Mouse (Mus musculus) limb, embryonic 13.5 days (tissue): Measurements from ENCODE around the gene Tcl1b5. TPM values are rescaled to one million over a fixed set of nuclear protein-coding genes. Genes with fewer than 3 reads are reported as not detected.

ENCODE experiments used
- ATAC-seq: fragments of 200-750 bp; cut with Nextera tagmentation; 2 replicates; pipeline ENCODE4 v1.8.0; 2017; ENCODE audit warnings: low read depth, moderate number of reproducible peaks, moderate TSS enrichment; ENCODE audit not compliant: low FRiP score
- H3K27ac ChIP-seq: fragments of 300-500 bp; sonication (generic); 2 replicates; pipeline ENCODE4 v1.5.1; 2015; ENCODE audit warnings: inconsistent platforms, mild to moderate bottlenecking, moderate library complexity
- H3K27me3 ChIP-seq: fragments of 300-500 bp; sonication (generic); 2 replicates; pipeline ENCODE4 v1.6.1; 2015; ENCODE audit warnings: mild to moderate bottlenecking, inconsistent platforms
- H3K36me3 ChIP-seq: fragments of 300-500 bp; sonication (generic); 2 replicates; pipeline ENCODE4 v1.6.1; 2015; ENCODE audit warnings: inconsistent platforms, mild to moderate bottlenecking, moderate library complexity
- H3K4me1 ChIP-seq: fragments of 300-500 bp; sonication (generic); 2 replicates; pipeline ENCODE4 v1.6.1; 2015; ENCODE audit warnings: inconsistent platforms
- H3K4me2 ChIP-seq: fragments of 300-500 bp; sonication (generic); replicated peaks from 2 replicates; pipeline ENCODE4 v1.6.1; 2015; ENCODE audit warnings: inconsistent platforms, mild to moderate bottlenecking, moderate library complexity
- H3K4me3 ChIP-seq: fragments of 300-500 bp; sonication (generic); 2 replicates; pipeline ENCODE4 v1.5.1; 2015; ENCODE audit warnings: moderate library complexity, mild to moderate bottlenecking, inconsistent platforms
- H3K9ac ChIP-seq: fragments of 300-500 bp; sonication (generic); 2 replicates; pipeline ENCODE4 v1.6.1; 2015; ENCODE audit warnings: mild to moderate bottlenecking, inconsistent platforms
- H3K9me3 ChIP-seq: fragments of 300-500 bp; sonication (generic); 2 replicates; pipeline ENCODE4 v1.6.1; 2016; ENCODE audit warnings: inconsistent platforms
- WGBS: fragments of 180-500 bp; shearing (Covaris S2); methylation state at CpG from one replicate; pipeline ENCODE4 v1.1.7; 2015; 5-methylcytosine and 5-hydroxymethylcytosine counted together
- polyA plus RNA-seq: library from polyadenylated mRNA; unstranded; fragments of >200 nt; fragmentation: Nextera tagmentation; extraction: Ambion mirVana; gene quantifications from 2 replicates; pipeline ENCODE4 v1.2.1, GENCODE M21; 2015

Gene Tcl1b5
- polyA plus RNA-seq, 1 experiment from 2014 or later = not detected

DNA sequence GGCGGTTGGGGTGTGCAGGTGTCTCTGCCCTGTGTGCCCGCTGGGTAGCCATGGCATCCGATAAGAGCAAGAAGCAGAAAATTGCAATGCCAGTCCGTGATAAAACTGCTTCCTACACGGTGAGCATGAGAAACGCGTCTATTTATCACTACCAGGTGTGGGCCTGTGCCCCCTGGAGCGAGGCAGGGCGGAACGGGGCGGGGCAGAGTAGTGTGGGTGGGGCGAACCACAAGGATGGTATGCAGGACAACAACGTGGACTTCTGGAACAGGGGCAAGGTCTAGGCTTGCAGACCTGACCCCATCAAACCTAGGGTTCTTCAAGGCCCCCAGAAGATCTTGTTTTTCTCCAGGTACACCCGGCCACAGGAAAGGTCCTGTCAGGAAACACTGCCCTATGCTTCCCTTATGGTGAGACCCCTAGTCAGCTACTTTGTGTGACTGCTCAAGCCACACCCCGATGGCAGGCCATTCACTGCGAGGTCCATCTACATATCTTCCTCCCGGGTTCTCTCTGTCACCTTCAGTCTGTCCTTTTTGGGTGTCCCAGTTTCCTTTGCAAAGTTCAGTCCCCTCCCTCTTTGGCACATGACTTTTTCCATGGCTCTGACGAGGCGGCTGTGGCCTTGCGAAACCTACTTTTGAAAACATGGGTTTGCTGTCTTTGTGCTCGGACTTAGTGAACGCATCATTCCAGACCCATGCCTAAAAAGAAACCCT, 46.6 kb downstream of the Tcl1b5 start, which contains the start of gene Tcl1:
TSS of gene Tcl1 (minus strand) at position 193 of the 719 bp plus-strand sequence.
- 88% methylated on average over 22 of the region's 22 CpGs for WGBS
- no peak within 1 kb of the TSS for H3K9ac ChIP-seq
- no peaks in the 10 kb centered on the region for H3K4me1 ChIP-seq
- no peak within 1 kb of the TSS for H3K4me3 ChIP-seq
- H3K27ac ChIP-seq = no peak within 1 kb of the TSS
- H3K27me3 ChIP-seq = no peaks in the 10 kb centered on the region
- H3K36me3 ChIP-seq = no peaks in the 10 kb centered on the region
- H3K9me3 ChIP-seq = no peaks in the 10 kb centered on the region
- H3K4me2 ChIP-seq = no peak within 1 kb of the TSS
- ATAC-seq = no peak

DNA sequence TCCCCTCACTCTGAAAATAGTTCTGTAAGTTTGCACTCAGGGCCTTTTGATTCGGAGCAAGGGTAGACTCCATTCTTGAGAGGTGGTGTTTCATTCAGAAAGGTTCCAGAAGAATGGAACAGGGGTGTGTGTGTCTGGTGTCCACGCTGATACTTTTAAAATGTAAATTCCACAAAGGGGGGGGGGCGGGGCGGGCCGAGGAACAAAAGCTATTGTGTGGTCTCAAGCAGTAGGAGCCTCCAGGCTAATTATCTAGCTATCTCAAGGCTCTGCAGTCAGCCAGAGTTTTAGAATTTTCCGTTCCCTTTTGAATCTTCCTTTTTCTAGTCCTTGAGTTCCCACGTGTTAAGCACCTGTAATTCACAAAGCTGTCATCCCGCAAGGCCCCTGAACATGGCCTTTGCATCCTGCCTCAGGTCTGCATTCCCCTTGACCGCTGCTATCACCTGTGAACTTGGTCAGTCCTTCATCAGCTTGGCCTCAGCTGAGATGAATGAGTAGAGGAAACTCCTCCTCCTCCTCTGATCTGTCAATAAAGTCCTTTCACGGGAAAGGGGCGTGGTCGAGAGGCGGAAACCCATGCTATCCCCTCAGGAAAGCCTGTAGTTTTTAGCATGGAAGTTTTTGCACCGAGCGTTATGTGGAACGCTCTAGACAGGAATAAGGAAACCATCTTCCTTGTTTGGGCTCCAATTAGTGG, 48.6 kb downstream of the Tcl1b5 start:
- no peak for ATAC-seq

More for the DNA sequence above, 48.6 kb downstream of the Tcl1b5 start:
- WGBS = 66% methylated on average over 16 of the region's 16 CpGs
- no peaks in the 10 kb centered on the region for H3K4me1 ChIP-seq
- no peak overlapping the region for H3K4me2 ChIP-seq
- no peaks in the 10 kb centered on the region for H3K9me3 ChIP-seq
- no peak overlapping the region for H3K4me3 ChIP-seq
- no peaks in the 10 kb centered on the region for H3K27me3 ChIP-seq
- no peaks in the 10 kb centered on the region for H3K36me3 ChIP-seq
- no peak overlapping the region for H3K27ac ChIP-seq
- no peak overlapping the region for H3K9ac ChIP-seq

Other genes starting within 250 kb of the Tcl1b5 start
- gene Syne3, start 166.5 kb upstream of the Tcl1b5 start, polyA plus RNA-seq = 1.4 and 1.6 TPM in 2 replicates
- 146 and 148 TPM in 2 replicates for gene Glrx5, start 143.7 kb upstream of the Tcl1b5 start, polyA plus RNA-seq
- not detected in 2 replicates for gene Tcl1b2, start 30.3 kb upstream of the Tcl1b5 start, polyA plus RNA-seq
- gene Tcl1b1, start 16.7 kb upstream of the Tcl1b5 start, polyA plus RNA-seq = not detected in 2 replicates
- not detected in 2 replicates for gene Tcl1b3, start 14.7 kb downstream of the Tcl1b5 start, polyA plus RNA-seq
- not detected in 2 replicates for gene Tcl1b4, start 25.6 kb downstream of the Tcl1b5 start, polyA plus RNA-seq
- 0.13 TPM in 1 of 2 replicates, not detected in the other for gene Tcl1, start 46.4 kb downstream of the Tcl1b5 start, polyA plus RNA-seq
- 0.24 and 0.36 TPM in 2 replicates for gene Tunar, start 157.5 kb downstream of the Tcl1b5 start, polyA plus RNA-seq